Mouse (Mus musculus): ENCODE results near the gene Cdh4. TPM values are rescaled to one million over a fixed set of nuclear protein-coding genes. Genes with fewer than 3 reads are reported as not detected.

The Cdh4 gene
- polyA plus RNA-seq, 1 experiment: not detected

DNA sequence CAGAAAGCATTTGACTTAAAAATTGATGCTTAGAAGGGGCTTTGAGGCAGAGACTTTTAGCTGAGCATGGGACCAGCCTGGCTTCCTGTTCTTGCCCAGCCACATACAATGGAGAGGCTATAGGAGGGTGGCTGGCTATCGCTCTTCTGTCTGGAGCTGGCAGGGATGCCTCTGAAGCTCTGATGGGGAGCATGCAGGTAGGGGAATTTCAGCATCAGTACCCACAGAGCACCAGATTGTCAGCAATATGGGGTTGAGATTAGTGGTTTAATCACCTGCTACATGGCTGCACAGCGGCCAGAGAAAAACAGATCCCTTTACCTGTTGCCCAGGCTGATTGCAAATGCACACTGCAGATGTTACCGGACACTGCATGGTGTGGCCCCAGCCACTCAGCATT lies 264.4 kb downstream of the Cdh4 start:
- no peaks in the 10 kb centered on the region for H3K79me2 ChIP-seq (ENCODE audit: control insufficient read depth, insufficient read depth)
- no peak overlapping the region for H3ac ChIP-seq (ENCODE audit: control insufficient read depth, insufficient read length)
- no peak overlapping the region for H3K4me3 ChIP-seq
- TF ChIP-seq MYOD1 (IDR thresholded peaks at IDR 0.05; ENCODE audit: control insufficient read depth in 1 of 3, insufficient read length in 2 of 3, low read depth in 2 of 3): no peak
- TF ChIP-seq REST (IDR thresholded peaks at IDR 0.05; ENCODE audit: insufficient read depth, insufficient read length): no peak
- no peak for TF ChIP-seq TCF12 (IDR thresholded peaks at IDR 0.05; ENCODE audit: insufficient read depth, poor library complexity, severe bottlenecking)
- TF ChIP-seq E2F4 (IDR thresholded peaks at IDR 0.05; ENCODE audit: insufficient read depth): no peak
- TF ChIP-seq POLR2A (IDR thresholded peaks at IDR 0.05; ENCODE audit: insufficient read length, low read depth): no peak
- TF ChIP-seq SRF (IDR thresholded peaks at IDR 0.05; ENCODE audit: control insufficient read depth, insufficient read length, low read depth): no peak
- TF ChIP-seq POLR2AphosphoS2 (IDR thresholded peaks at IDR 0.05; ENCODE audit: insufficient read length, low read depth): no peak
- no peak for TF ChIP-seq TCF3 (IDR thresholded peaks at IDR 0.05; ENCODE audit: insufficient read length, low read depth)
- no peak for TF ChIP-seq CEBPB (IDR thresholded peaks at IDR 0.05; ENCODE audit: insufficient read depth, poor library complexity, severe bottlenecking)
- no peak for TF ChIP-seq USF1 (IDR thresholded peaks at IDR 0.05; ENCODE audit: low read depth)
- TF ChIP-seq MAX (IDR thresholded peaks at IDR 0.05; ENCODE audit: low read depth): no peak
- TF ChIP-seq MYOG (IDR thresholded peaks at IDR 0.05; ENCODE audit: control insufficient read depth in 1 of 3, insufficient read depth in 1 of 3, insufficient read length in 2 of 3, low read depth in 2 of 3): no peak
- H3K4me2 ChIP-seq (ENCODE audit: low read depth): no peak overlapping the region
- no peaks in the 10 kb centered on the region for H3K36me3 ChIP-seq (ENCODE audit: control insufficient read depth, insufficient read depth)
- H3K27me3 ChIP-seq (ENCODE audit: control insufficient read depth, insufficient read depth, insufficient read length): no peaks in the 10 kb centered on the region

DNA sequence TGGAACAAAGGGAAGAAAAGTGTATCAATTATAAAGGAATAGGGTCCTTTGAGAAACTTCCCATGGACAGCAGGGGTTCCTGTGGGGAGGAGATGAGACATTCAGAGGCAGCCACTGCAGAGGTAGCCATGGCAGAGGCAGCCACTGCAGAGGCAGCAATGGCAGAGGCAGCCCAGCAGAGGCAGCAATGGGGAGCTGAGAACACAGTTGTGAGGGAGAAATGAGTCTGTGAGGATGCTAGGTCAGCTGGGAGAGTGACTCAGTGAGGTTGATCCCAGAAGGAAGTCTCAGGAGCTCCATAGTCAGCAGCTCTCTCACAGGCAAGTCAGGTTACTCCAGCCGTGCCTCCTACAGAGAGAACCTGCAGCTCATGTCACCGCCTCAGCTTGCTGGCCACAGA lies 266.9 kb downstream of the Cdh4 start:
- Histone ChIP-seq H3K79me2 (ENCODE audit: control insufficient read depth, insufficient read depth) (no peaks in the 10 kb centered on the region), H3K4me3 (no peak overlapping the region), H3K4me2 (ENCODE audit: low read depth) (no peak overlapping the region), H3K27me3 (ENCODE audit: control insufficient read depth, insufficient read depth, insufficient read length) (no peaks in the 10 kb centered on the region), H3K36me3 (ENCODE audit: control insufficient read depth, insufficient read depth) (no peaks in the 10 kb centered on the region), H3ac (ENCODE audit: control insufficient read depth, insufficient read length) (no peak overlapping the region)
- TF ChIP-seq CEBPB (IDR thresholded peaks at IDR 0.05; ENCODE audit: insufficient read depth, poor library complexity, severe bottlenecking) (no peak), SRF (IDR thresholded peaks at IDR 0.05; ENCODE audit: control insufficient read depth, insufficient read length, low read depth) (no peak), MYOD1 (IDR thresholded peaks at IDR 0.05; ENCODE audit: control insufficient read depth in 1 of 3, insufficient read length in 2 of 3, low read depth in 2 of 3) (no peak), TCF12 (IDR thresholded peaks at IDR 0.05; ENCODE audit: insufficient read depth, poor library complexity, severe bottlenecking) (no peak), E2F4 (IDR thresholded peaks at IDR 0.05; ENCODE audit: insufficient read depth) (no peak), MAX (IDR thresholded peaks at IDR 0.05; ENCODE audit: low read depth) (no peak), REST (IDR thresholded peaks at IDR 0.05; ENCODE audit: insufficient read depth, insufficient read length) (no peak), POLR2AphosphoS2 (IDR thresholded peaks at IDR 0.05; ENCODE audit: insufficient read length, low read depth) (no peak), MYOG (IDR thresholded peaks at IDR 0.05; ENCODE audit: control insufficient read depth in 1 of 3, insufficient read depth in 1 of 3, insufficient read length in 2 of 3, low read depth in 2 of 3) (no peak), USF1 (IDR thresholded peaks at IDR 0.05; ENCODE audit: low read depth) (no peak)

DNA sequence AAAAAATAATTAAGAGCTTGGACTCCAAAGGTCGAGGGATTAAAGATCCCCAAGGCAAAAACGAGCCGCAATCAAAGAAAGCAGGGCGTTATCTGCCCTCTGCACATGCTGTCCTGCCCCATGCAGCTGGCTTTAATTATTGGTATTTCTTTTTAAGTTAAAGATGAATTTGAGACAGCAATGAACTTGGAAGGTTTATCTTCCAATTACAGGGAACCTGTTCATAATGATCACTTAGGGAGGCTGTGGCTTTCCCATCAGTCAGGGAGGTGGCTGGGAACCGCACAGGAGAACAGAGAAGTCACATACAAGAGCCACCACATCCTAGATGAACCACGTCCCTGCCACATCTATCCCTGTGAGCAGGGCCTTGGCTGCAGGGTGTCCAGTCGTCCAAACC lies 270.5 kb downstream of the Cdh4 start:
- Histone ChIP-seq H3K36me3 (ENCODE audit: control insufficient read depth, insufficient read depth) (no peaks in the 10 kb centered on the region), H3K79me2 (ENCODE audit: control insufficient read depth, insufficient read depth) (no peaks in the 10 kb centered on the region)
- TF ChIP-seq CEBPB (IDR thresholded peaks at IDR 0.05; ENCODE audit: insufficient read depth, poor library complexity, severe bottlenecking) (no peak), MAX (IDR thresholded peaks at IDR 0.05; ENCODE audit: low read depth) (no peak), POLR2A (IDR thresholded peaks at IDR 0.05; ENCODE audit: insufficient read length, low read depth) (no peak), POLR2AphosphoS2 (IDR thresholded peaks at IDR 0.05; ENCODE audit: insufficient read length, low read depth) (no peak), SRF (IDR thresholded peaks at IDR 0.05; ENCODE audit: control insufficient read depth, insufficient read length, low read depth) (no peak), E2F4 (IDR thresholded peaks at IDR 0.05; ENCODE audit: insufficient read depth) (no peak), MYOD1 (IDR thresholded peaks at IDR 0.05; ENCODE audit: control insufficient read depth in 1 of 3, insufficient read length in 2 of 3, low read depth in 2 of 3) (no peak), REST (IDR thresholded peaks at IDR 0.05; ENCODE audit: insufficient read depth, insufficient read length) (no peak), TCF3 (IDR thresholded peaks at IDR 0.05; ENCODE audit: insufficient read length, low read depth) (no peak), TCF12 (IDR thresholded peaks at IDR 0.05; ENCODE audit: insufficient read depth, poor library complexity, severe bottlenecking) (no peak), USF1 (IDR thresholded peaks at IDR 0.05; ENCODE audit: low read depth) (no peak), MYOG (IDR thresholded peaks at IDR 0.05; ENCODE audit: control insufficient read depth in 1 of 3, insufficient read depth in 1 of 3, insufficient read length in 2 of 3, low read depth in 2 of 3) (no peak)

DNA sequence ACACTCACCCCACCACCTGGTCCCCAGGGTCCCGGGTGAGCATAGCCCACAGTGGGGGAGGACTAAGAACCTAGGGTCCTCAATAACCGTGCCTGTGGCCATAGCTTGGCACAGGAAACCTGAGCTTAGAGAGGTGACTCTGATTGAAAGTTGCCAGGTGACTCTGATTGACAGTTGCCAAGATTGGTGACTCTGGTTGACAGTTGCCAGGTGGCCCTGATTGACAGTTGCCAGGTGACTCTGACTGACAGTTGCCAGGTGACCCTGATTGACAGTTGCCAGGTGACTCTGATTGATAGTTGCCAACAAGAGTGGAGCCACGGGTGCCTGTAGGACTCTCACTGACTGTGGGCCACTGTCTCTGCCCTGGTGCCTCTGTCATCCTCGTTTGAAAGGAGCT lies 271.1 kb downstream of the Cdh4 start:
- H3ac ChIP-seq (ENCODE audit: control insufficient read depth, insufficient read length): no peak overlapping the region
- H3K27me3 ChIP-seq (ENCODE audit: control insufficient read depth, insufficient read depth, insufficient read length): no peaks in the 10 kb centered on the region
- no peaks in the 10 kb centered on the region for H3K79me2 ChIP-seq (ENCODE audit: control insufficient read depth, insufficient read depth)
- no peak overlapping the region for H3K4me3 ChIP-seq
- TF ChIP-seq POLR2A (IDR thresholded peaks at IDR 0.05; ENCODE audit: insufficient read length, low read depth) (no peak), MAX (IDR thresholded peaks at IDR 0.05; ENCODE audit: low read depth) (no peak), MYOD1 (IDR thresholded peaks at IDR 0.05; ENCODE audit: control insufficient read depth in 1 of 3, insufficient read length in 2 of 3, low read depth in 2 of 3) (no peak), E2F4 (IDR thresholded peaks at IDR 0.05; ENCODE audit: insufficient read depth) (no peak)
- no peaks in the 10 kb centered on the region for H3K36me3 ChIP-seq (ENCODE audit: control insufficient read depth, insufficient read depth)
- H3K4me2 ChIP-seq (ENCODE audit: low read depth): no peak overlapping the region

More for the DNA sequence above, 270.5 kb downstream of the Cdh4 start:
- Histone ChIP-seq H3K4me3 (no peak overlapping the region), H3ac (ENCODE audit: control insufficient read depth, insufficient read length) (no peak overlapping the region), H3K4me2 (ENCODE audit: low read depth) (no peak overlapping the region), H3K27me3 (ENCODE audit: control insufficient read depth, insufficient read depth, insufficient read length) (no peaks in the 10 kb centered on the region)

DNA sequence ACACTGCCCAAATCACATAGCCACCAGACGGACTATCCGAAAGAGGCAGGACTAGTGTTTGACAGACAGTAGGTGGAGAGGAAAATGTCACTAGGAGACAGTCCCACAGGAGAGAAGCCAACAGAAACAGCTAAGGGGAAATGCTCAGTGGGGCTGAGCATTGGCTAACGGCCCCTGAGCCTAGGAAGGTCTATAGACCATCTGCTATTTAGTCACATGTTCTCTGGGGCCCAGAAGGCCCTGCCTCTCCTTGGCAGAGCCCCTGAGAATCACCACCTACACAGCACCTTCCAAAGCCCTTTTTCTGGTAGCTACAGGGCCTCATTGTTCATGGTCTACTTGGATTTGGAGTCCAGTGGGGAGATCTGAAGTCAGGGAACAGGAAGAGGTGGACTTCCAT lies 271.9 kb downstream of the Cdh4 start:
- no peaks in the 10 kb centered on the region for H3K36me3 ChIP-seq (ENCODE audit: control insufficient read depth, insufficient read depth)
- H3K79me2 ChIP-seq (ENCODE audit: control insufficient read depth, insufficient read depth): no peaks in the 10 kb centered on the region
- no peak overlapping the region for H3K4me2 ChIP-seq (ENCODE audit: low read depth)
- TF ChIP-seq E2F4 (IDR thresholded peaks at IDR 0.05; ENCODE audit: insufficient read depth) (no peak), MYOD1 (IDR thresholded peaks at IDR 0.05; ENCODE audit: control insufficient read depth in 1 of 3, insufficient read length in 2 of 3, low read depth in 2 of 3) (no peak), POLR2AphosphoS2 (IDR thresholded peaks at IDR 0.05; ENCODE audit: insufficient read length, low read depth) (no peak), TCF3 (IDR thresholded peaks at IDR 0.05; ENCODE audit: insufficient read length, low read depth) (no peak), REST (IDR thresholded peaks at IDR 0.05; ENCODE audit: insufficient read depth, insufficient read length) (no peak), SRF (IDR thresholded peaks at IDR 0.05; ENCODE audit: control insufficient read depth, insufficient read length, low read depth) (no peak), USF1 (IDR thresholded peaks at IDR 0.05; ENCODE audit: low read depth) (no peak), MYOG (IDR thresholded peaks at IDR 0.05; ENCODE audit: control insufficient read depth in 1 of 3, insufficient read depth in 1 of 3, insufficient read length in 2 of 3, low read depth in 2 of 3) (no peak), MAX (IDR thresholded peaks at IDR 0.05; ENCODE audit: low read depth) (no peak), TCF12 (IDR thresholded peaks at IDR 0.05; ENCODE audit: insufficient read depth, poor library complexity, severe bottlenecking) (no peak), CEBPB (IDR thresholded peaks at IDR 0.05; ENCODE audit: insufficient read depth, poor library complexity, severe bottlenecking) (no peak), POLR2A (IDR thresholded peaks at IDR 0.05; ENCODE audit: insufficient read length, low read depth) (no peak)
- H3K4me3 ChIP-seq: no peak overlapping the region
- H3K27me3 ChIP-seq (ENCODE audit: control insufficient read depth, insufficient read depth, insufficient read length): no peaks in the 10 kb centered on the region
- H3ac ChIP-seq (ENCODE audit: control insufficient read depth, insufficient read length): no peak overlapping the region

Data from myocyte (in vitro differentiated cells).